9 mouse cellular contexts compared by ENCODE assay signal in the genomic region with DNA sequence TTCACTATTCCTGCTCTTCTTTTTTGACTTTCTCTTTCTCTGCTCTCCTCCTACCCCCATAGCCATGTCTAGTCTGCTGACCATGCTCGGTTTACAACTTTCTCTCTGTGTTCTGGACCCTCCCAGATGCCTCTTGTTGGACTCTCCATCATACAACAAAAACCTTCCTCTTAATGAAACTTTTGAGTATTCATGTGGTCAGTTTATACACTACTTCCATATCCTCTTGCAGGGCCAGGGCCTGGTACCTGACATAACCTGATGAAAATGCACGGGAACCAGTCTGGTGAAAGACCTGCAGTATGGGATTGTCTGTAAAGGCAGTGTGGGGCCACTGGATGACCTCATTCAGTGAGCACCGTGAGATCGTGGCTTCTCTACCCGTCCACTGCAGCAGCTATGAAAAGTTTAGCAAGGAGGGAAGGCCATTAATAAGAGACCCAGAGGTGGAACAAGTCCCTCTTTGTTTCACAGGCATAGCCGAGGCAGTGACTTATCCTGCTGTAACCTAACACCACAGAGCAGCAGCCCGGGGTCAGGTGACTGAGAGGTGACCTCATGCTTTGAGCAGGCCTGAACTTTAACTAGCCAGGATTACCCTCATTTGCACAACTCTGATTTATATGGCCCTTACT. TPM values are rescaled to one million over a fixed set of nuclear protein-coding genes. Genes with fewer than 3 reads are reported as not detected.
DNase-seq lines count a peak whose midpoint lies in the region; ATAC-seq lines count a peak whose summit lies in the region.
"Had no signal": no experiment of that assay in that cellular context is flagged by ENCODE, and none has a peak within 500 bp of the region (broad histone marks: within the 10 kb centered on the region; RNA-seq: fewer than 3 reads in every experiment).

No protein-coding gene starts in this region.

- H3K9me3 ChIP-seq in heart, embryonic 10.5 days = no peaks in the 10 kb centered on the region
- H3K9me3 ChIP-seq in heart, embryonic 16.5 days (replicated peaks; ENCODE audit: control insufficient read depth, low read length) = no peaks in the 10 kb centered on the region
- H3K9me3 ChIP-seq in limb, embryonic 11.5 days (ENCODE audit: control insufficient read depth, low read length) = no peaks in the 10 kb centered on the region

- H3K27ac ChIP-seq in heart, embryonic 10.5 days = peak overlapping the region; percentile 75
- no peak overlapping the region for H3K27ac ChIP-seq in heart, embryonic 16.5 days (ENCODE audit: low read length)
- H3K27ac ChIP-seq in limb, embryonic 11.5 days (replicated peaks; ENCODE audit: low read depth, low read length) = peak overlapping the region; percentile 88

- no peaks in the 10 kb centered on the region for H3K27me3 ChIP-seq in heart, embryonic 10.5 days (ENCODE audit: insufficient read depth, poor library complexity, severe bottlenecking)
- H3K27me3 ChIP-seq in heart, embryonic 16.5 days (ENCODE audit: control insufficient read depth, insufficient read depth, low read length) = no peaks in the 10 kb centered on the region
- H3K27me3 ChIP-seq in limb, embryonic 11.5 days (ENCODE audit: control insufficient read depth, insufficient read depth, low read length) = no peaks in the 10 kb centered on the region
- H3K27me3 ChIP-seq: megakaryocyte, embryonic 14.5 days had no signal

- intact Hi-C loops in heart, postnatal 36 days (cut with DNase I) = no loop called here

- H3K9ac ChIP-seq in heart, embryonic 16.5 days (ENCODE audit: low read length) = no peak overlapping the region
- H3K9ac ChIP-seq in limb, embryonic 11.5 days (ENCODE audit: low read length) = no peak overlapping the region

- H3K36me3 ChIP-seq in heart, embryonic 10.5 days = no peaks in the 10 kb centered on the region
- no peaks in the 10 kb centered on the region for H3K36me3 ChIP-seq in heart, embryonic 16.5 days (ENCODE audit: control insufficient read depth, insufficient read depth)
- no peaks in the 10 kb centered on the region for H3K36me3 ChIP-seq in limb, embryonic 11.5 days (ENCODE audit: control insufficient read depth, insufficient read depth, low read length)

- H3K4me3 ChIP-seq in heart, embryonic 10.5 days = no peak overlapping the region
- H3K4me3 ChIP-seq in heart, embryonic 16.5 days (ENCODE audit: low read length) = no peak overlapping the region
- H3K4me3 ChIP-seq in limb, embryonic 11.5 days (ENCODE audit: low read depth, low read length) = no peak overlapping the region
- H3K4me3 ChIP-seq: megakaryocyte, embryonic 14.5 days had no signal

- peaks cover 18% of the 10 kb centered on the region for H3K4me1 ChIP-seq in heart, embryonic 10.5 days
- peaks cover 16% of the 10 kb centered on the region for H3K4me1 ChIP-seq in heart, embryonic 16.5 days (ENCODE audit: control insufficient read depth, insufficient read depth, low read length)
- peaks cover 18% of the 10 kb centered on the region for H3K4me1 ChIP-seq in limb, embryonic 11.5 days (ENCODE audit: control insufficient read depth, insufficient read depth, low read length)

- 21% methylated on average over 7 of the region's 7 CpGs for WGBS in heart, embryonic 10.5 days
- WGBS in heart, embryonic 16.5 days = 32% methylated on average over 7 of the region's 7 CpGs
- 14% methylated on average over 7 of the region's 7 CpGs for WGBS in limb, embryonic 11.5 days

- H3K4me2 ChIP-seq in heart, embryonic 16.5 days (ENCODE audit: low read depth, low read length) = no peak overlapping the region
- H3K4me2 ChIP-seq in limb, embryonic 11.5 days (ENCODE audit: low read depth, severe bottlenecking) = no peak overlapping the region

- peak; percentile 86 for DNase-seq in heart, embryonic 10.5 days (ENCODE audit: low spot score)
- DNase-seq in heart, postnatal 36 days = no peak
- DNase-seq in embryo, embryonic 10 days (ENCODE audit: low spot score) = peak; percentile 87
- DNase-seq in limb, embryonic 11.5 days (ENCODE audit: low spot score) = peak; percentile 83
- DNase-seq in yolk sac, embryonic 10.5 days (ENCODE audit: low spot score) = peak; percentile 64
- DNase-seq in thymus, postnatal 4 days = no peak
- DNase-seq in thymus, postnatal 36 days = no peak

- peak; percentile 66 for ATAC-seq in heart, embryonic 16.5 days (replicated peaks; ENCODE audit: extremely low read depth, insufficient read depth, low FRiP score)
- ATAC-seq in limb, embryonic 11.5 days (ENCODE audit: insufficient number of reproducible peaks, low FRiP score, low TSS enrichment, low read depth) = peak; percentile 96

RNA-seq across cellular contexts. Expression of a gene that starts 49.7 kb away (rescaled TPM):
- polyA plus RNA-seq in heart, embryonic 10.5 days (2016; fragmentation: Nextera tagmentation; extraction: Ambion mirVana) = 0.43 and 0.46 TPM in 2 replicates
- total RNA-seq in heart, postnatal 36 days (2021) = under 1 TPM; 0.03 to 0.11 TPM
- 0.13 and 0.29 TPM in 2 replicates for polyA plus RNA-seq in heart, embryonic 16.5 days (2015; fragmentation: Nextera tagmentation; extraction: Ambion mirVana)
- 0.07 and 0.09 TPM in 2 replicates for polyA plus RNA-seq in limb, embryonic 11.5 days (2014; fragmentation: Nextera tagmentation; extraction: Ambion mirVana)

Comparison
In these comparisons a context has a peak if more than half of its experiments do, and no peak if none do; other contexts are left out.
1. DNase-seq: peak in heart, embryonic 10.5 days (single experiment), embryo, embryonic 10 days (single experiment), limb, embryonic 11.5 days (single experiment) and yolk sac, embryonic 10.5 days (single experiment); none in heart, postnatal 36 days (0 of 2), thymus, postnatal 4 days (single experiment) and thymus, postnatal 36 days (0 of 2).